Mouse (Mus musculus) stomach, embryonic 16.5 days (tissue): ENCODE data around the gene Fbxw9. TPM values are rescaled to one million over a fixed set of nuclear protein-coding genes. Genes with fewer than 3 reads are reported as not detected.

ENCODE experiments used
- ATAC-seq: fragments of 200-750 bp; cut with Nextera tagmentation; 2 replicates; pipeline ENCODE4 v1.8.0; 2017; ENCODE audit warnings: moderate number of reproducible peaks, moderate TSS enrichment; ENCODE audit not compliant: insufficient read depth, low FRiP score
- H3K27ac ChIP-seq: fragments of 300-500 bp; sonication (generic); 2 replicates; pipeline ENCODE4 v1.5.1; 2014; ENCODE audit warnings: low read length
- H3K27me3 ChIP-seq: fragments of 300-500 bp; sonication (generic); 2 replicates; pipeline ENCODE4 v1.6.1; 2014; ENCODE audit warnings: low read length, control low read depth, mixed read lengths; ENCODE audit not compliant: control insufficient read depth, insufficient read depth
- H3K36me3 ChIP-seq: fragments of 300-500 bp; sonication (generic); 2 replicates; pipeline ENCODE4 v1.6.1; 2014; ENCODE audit warnings: low read length; ENCODE audit not compliant: control insufficient read depth, insufficient read depth
- H3K4me1 ChIP-seq: fragments of 300-500 bp; sonication (generic); 2 replicates; pipeline ENCODE4 v1.6.1; 2014; ENCODE audit warnings: low read length, control low read depth, mixed read lengths; ENCODE audit not compliant: control insufficient read depth, insufficient read depth
- H3K4me2 ChIP-seq: fragments of 300-500 bp; sonication (generic); 2 replicates; pipeline ENCODE4 v1.6.1; 2014; ENCODE audit warnings: low read depth, low read length, mixed read lengths
- H3K4me3 ChIP-seq: fragments of 300-500 bp; sonication (generic); replicated peaks from 2 replicates; pipeline ENCODE4 v1.5.1; 2014; ENCODE audit warnings: mild to moderate bottlenecking, low read length
- H3K9ac ChIP-seq: fragments of 300-500 bp; sonication (generic); 2 replicates; pipeline ENCODE4 v1.6.1; 2014; ENCODE audit warnings: low read length
- H3K9me3 ChIP-seq: fragments of 300-500 bp; sonication (generic); replicated peaks from 2 replicates; pipeline ENCODE4 v1.6.1; 2016; ENCODE audit warnings: low read length, control low read depth; ENCODE audit not compliant: control insufficient read depth
- WGBS: fragments of 180-500 bp; shearing (Covaris S2); extraction: QIAGEN DNeasy Blood & Tissue Kit; methylation state at CpG from one replicate; pipeline ENCODE4 v1.1.7; 2014; 5-methylcytosine and 5-hydroxymethylcytosine counted together
- polyA plus RNA-seq: library from polyadenylated mRNA; unstranded; fragments of >200 nt; fragmentation: Nextera tagmentation; extraction: Ambion mirVana; gene quantifications from 2 replicates; pipeline ENCODE4 v1.2.1, GENCODE M21; 2015

The Fbxw9 gene
- polyA plus RNA-seq, 1 experiment from 2014 or later: 28.1 TPM

- H3K4me2 ChIP-seq: peak overlapping the region; percentile 79
- H3K4me1 ChIP-seq: peaks cover 18% of the 10 kb centered on the region
- no peak for ATAC-seq
- H3K9me3 ChIP-seq: no peaks in the 10 kb centered on the region
- 0 out of 2 replicates have a peak, but pooled peaks cover under 1% of the 10 kb centered on the region for H3K36me3 ChIP-seq
- H3K9ac ChIP-seq: peak overlapping the region; percentile 83
- H3K27ac ChIP-seq: peak overlapping the region; percentile 97
- no peaks in the 10 kb centered on the region for H3K27me3 ChIP-seq
- 5% methylated on average over 12 of the region's 12 CpGs for WGBS
- H3K4me3 ChIP-seq: peak overlapping the region; percentile 82
Measured at GRCm38 (mm10) chr8:85035165-85035727, 24.6 kb upstream of the Fbxw9 start.

GRCm38 (mm10) chr8:85035728-85036310, 24.0 kb upstream of the Fbxw9 start:
- Histone ChIP-seq H3K27ac (peak overlapping the region; percentile 97), H3K9ac (peak overlapping the region; percentile 83), H3K27me3 (no peaks in the 10 kb centered on the region), H3K9me3 (no peaks in the 10 kb centered on the region), H3K4me2 (peak overlapping the region; percentile 79), H3K4me1 (peaks cover 18% of the 10 kb centered on the region), H3K36me3 (0 out of 2 replicates have a peak, but pooled peaks cover 5% of the 10 kb centered on the region), H3K4me3 (peak overlapping the region; percentile 82)
- no peak for ATAC-seq
- under 1% methylated on average over 15 of the region's 15 CpGs for WGBS

DNA sequence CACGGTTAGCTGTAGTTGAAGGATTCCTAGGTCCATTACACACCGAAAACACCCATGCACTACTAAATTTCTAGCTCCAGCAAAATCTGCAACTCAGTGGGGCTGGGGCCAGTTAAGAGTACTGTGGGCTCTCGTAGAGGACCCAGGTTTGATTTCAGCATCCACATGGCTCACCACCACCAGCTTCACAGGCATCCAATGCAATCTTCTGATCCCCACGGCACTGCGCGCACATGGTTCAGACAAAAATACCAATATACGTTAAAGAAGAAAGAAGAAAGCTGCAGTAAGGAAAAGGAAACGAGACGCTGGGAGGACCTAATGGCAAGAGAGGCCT, 23.5 kb upstream of the Fbxw9 start:
- Histone ChIP-seq H3K9ac (peak overlapping the region; percentile 83), H3K27ac (peak overlapping the region; percentile 97), H3K36me3 (peaks cover 10% of the 10 kb centered on the region; the same call in 1 of the 2 replicates), H3K4me3 (peak overlapping the region; percentile 82), H3K9me3 (no peaks in the 10 kb centered on the region), H3K27me3 (no peaks in the 10 kb centered on the region), H3K4me1 (peaks cover 18% of the 10 kb centered on the region), H3K4me2 (peak overlapping the region; percentile 79)
- WGBS: under 1% methylated on average over 9 of the region's 9 CpGs
- peak; percentile 11; the same call in 1 of the 2 replicates for ATAC-seq

DNA sequence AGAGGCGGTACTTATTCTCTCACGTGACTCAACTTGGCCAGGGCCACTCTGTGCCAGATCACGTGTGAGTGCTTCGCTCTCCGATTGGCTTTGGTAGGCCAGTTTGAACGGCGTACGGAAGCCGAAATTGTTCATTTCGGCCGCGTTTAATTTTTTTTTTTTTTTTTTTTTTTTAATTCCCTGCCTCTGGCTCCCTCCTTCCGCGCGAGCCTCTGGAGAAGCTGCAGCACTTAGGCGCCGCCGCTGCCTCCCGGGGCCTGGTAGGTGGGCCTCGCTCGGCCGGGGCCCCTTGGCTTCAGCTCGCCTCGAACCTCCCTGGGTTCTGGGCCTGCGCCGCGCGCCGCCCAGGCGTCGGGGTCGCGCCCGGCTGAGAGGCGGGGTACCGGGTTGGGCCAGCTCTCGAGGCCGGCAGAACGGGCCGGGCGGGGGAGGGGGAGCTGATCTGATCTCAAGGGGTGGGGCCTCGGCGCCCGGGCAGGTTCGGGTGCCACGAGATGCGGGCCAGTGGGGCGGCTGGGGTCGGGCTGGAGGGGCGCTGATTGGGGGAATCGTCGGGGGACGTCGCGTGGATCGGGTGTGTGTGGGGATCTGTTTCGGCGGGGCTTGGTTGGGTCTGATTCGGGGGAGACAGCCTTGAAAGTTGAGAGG, 23.0 kb upstream of the Fbxw9 start, which contains the start of gene Tnpo2:
TSS of gene Tnpo2 (plus strand) at position 198 of the 648 bp plus-strand sequence.
- H3K9ac ChIP-seq: peak within 1 kb of the TSS; percentile 93
- peak within 1 kb of the TSS; percentile 79 for H3K4me2 ChIP-seq
- peak within 1 kb of the TSS; percentile 82 for H3K4me3 ChIP-seq
- under 1% methylated on average over 59 of the region's 59 CpGs for WGBS
- H3K27ac ChIP-seq: peak within 1 kb of the TSS; percentile 100
- no peaks in the 10 kb centered on the region for H3K9me3 ChIP-seq
- no peaks in the 10 kb centered on the region for H3K27me3 ChIP-seq
- peaks cover 18% of the 10 kb centered on the region for H3K4me1 ChIP-seq
- ATAC-seq: peak; percentile 90
- H3K36me3 ChIP-seq: peaks cover 10% of the 10 kb centered on the region; the same call in 1 of the 2 replicates

DNA sequence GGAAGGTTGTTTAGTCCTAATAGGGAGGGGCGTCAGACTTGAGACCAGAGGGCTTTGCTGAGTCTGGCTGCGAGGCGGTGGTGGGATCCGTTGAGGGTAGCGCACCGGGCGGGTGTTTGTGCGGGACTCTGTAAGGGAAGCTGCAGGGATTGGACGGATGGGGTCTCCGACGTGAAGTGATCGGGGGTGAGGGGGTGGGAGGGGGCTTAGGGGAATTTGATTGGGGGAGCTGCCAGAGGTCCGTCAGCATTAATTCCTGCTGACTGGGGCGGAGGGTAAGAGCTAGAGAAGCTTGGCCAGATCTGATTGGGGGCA, 22.5 kb upstream of the Fbxw9 start:
- H3K9ac ChIP-seq: peak overlapping the region; percentile 93
- peak overlapping the region; percentile 82 for H3K4me3 ChIP-seq
- no peaks in the 10 kb centered on the region for H3K9me3 ChIP-seq
- no peaks in the 10 kb centered on the region for H3K27me3 ChIP-seq
- H3K27ac ChIP-seq: peak overlapping the region; percentile 100
- ATAC-seq: peak; percentile 52
- peaks cover 10% of the 10 kb centered on the region; the same call in 1 of the 2 replicates for H3K36me3 ChIP-seq
- H3K4me1 ChIP-seq: peaks cover 18% of the 10 kb centered on the region
- peak overlapping the region; percentile 68 for H3K4me2 ChIP-seq
- 0% methylated on average over 14 of the region's 14 CpGs for WGBS

- H3K27me3 ChIP-seq: no peaks in the 10 kb centered on the region
- peak overlapping the region; percentile 68 for H3K4me2 ChIP-seq
- H3K9me3 ChIP-seq: no peaks in the 10 kb centered on the region
- H3K4me3 ChIP-seq: peak overlapping the region; percentile 82
- peak; percentile 21 for ATAC-seq
- H3K27ac ChIP-seq: peak overlapping the region; percentile 100
- H3K4me1 ChIP-seq: peaks cover 18% of the 10 kb centered on the region
- H3K9ac ChIP-seq: peak overlapping the region; percentile 93
- H3K36me3 ChIP-seq: peaks cover 10% of the 10 kb centered on the region; the same call in 1 of the 2 replicates
- WGBS: under 1% methylated on average over 57 of the region's 57 CpGs
Measured at GRCm38 (mm10) chr8:85037681-85038531, 21.9 kb upstream of the Fbxw9 start.

DNA sequence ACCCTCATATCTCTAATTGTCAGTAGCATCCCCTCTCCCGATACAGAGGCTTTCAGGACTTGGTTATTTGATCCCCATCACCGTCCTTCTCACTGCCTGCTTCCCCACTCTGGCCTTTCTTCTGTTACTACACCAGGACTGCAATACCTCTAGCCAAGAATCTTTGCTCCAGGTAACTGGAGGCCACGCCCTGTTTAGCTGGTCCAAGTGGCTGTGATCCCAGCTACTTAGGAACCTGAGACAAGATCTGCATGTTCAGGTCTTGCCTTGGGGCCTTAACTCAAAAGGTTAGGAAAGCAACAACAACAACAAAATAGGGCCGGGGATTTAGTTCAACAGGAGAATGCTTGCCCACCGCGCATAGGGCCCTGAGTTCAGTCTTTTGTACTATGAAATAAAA, 16.2 kb upstream of the Fbxw9 start:
- Histone ChIP-seq H3K4me3 (no peak overlapping the region), H3K36me3 (peaks cover 30% of the 10 kb centered on the region), H3K27ac (no peak overlapping the region), H3K27me3 (no peaks in the 10 kb centered on the region), H3K9ac (no peak overlapping the region), H3K4me1 (peaks cover 3% of the 10 kb centered on the region), H3K9me3 (no peaks in the 10 kb centered on the region), H3K4me2 (no peak overlapping the region)
- WGBS: 88% methylated on average over 6 of the region's 6 CpGs
- no peak for ATAC-seq

- ATAC-seq: no peak
- no peaks in the 10 kb centered on the region for H3K9me3 ChIP-seq
- H3K4me1 ChIP-seq: peaks cover 10% of the 10 kb centered on the region
- H3K9ac ChIP-seq: no peak overlapping the region
- no peaks in the 10 kb centered on the region for H3K27me3 ChIP-seq
- no peak overlapping the region for H3K27ac ChIP-seq
- 80% methylated on average over 7 of the region's 7 CpGs for WGBS
- peaks cover 36% of the 10 kb centered on the region for H3K36me3 ChIP-seq
- H3K4me2 ChIP-seq: no peak overlapping the region
- no peak overlapping the region for H3K4me3 ChIP-seq
Measured at GRCm38 (mm10) chr8:85057367-85057766, 2.5 kb upstream of the Fbxw9 start.
